Mouse (Mus musculus): ENCODE measurements around the gene Rpl18a. TPM values are rescaled to one million over a fixed set of nuclear protein-coding genes. Genes with fewer than 3 reads are reported as not detected.

Rpl18a gene
- polyA plus RNA-seq, 1 experiment from 2014 or later: 3,796 TPM

DNA sequence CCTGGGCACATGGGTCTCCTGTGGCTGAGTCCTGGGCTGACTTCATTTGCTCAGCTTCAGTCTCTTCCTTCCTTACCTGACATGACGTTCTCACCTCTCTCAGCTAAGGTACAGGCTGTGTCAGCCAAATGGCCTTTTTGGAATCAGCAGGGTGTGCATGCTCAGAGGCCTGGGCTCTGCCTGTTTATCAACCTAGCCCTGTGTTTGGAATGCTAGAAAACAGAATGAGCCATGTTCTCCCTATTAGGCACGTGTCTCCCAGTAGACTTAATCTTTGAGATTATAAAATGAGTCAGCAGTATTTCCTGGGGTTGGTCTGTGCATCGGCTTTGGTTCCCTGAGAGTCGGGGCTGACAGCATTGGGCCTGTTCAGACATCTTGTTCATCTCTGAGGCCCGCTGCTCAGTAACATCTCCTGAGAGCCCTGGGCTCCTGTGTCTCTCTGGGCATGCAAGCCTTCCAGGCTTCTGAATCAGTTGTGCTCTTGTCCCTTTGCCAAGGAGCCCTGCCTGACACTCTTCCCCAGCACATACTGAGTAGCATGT is 31.6 kb upstream of the Rpl18a start:
- 0 out of 4 replicates have a peak, but pooled peaks cover 0 to 3% of the 10 kb centered on the region in 2 experiments for H3K4me1 ChIP-seq (ENCODE audit: control insufficient read depth in 2 of 2, insufficient read depth in 2 of 2, low read length in 2 of 2)
- no peaks in the 10 kb centered on the region for H3K9me3 ChIP-seq (ENCODE audit: control insufficient read depth, low read length)
- H3K27me3 ChIP-seq (ENCODE audit: control insufficient read depth, insufficient read depth, low read length): no peaks in the 10 kb centered on the region
- no peak overlapping the region for H3K4me3 ChIP-seq (ENCODE audit: control insufficient read depth in 1 of 2, insufficient read depth in 1 of 2, low read depth in 1 of 2, low read length in 2 of 2)
- ATAC-seq (ENCODE audit: insufficient number of reproducible peaks, insufficient read depth, low FRiP score, low read depth): 0 out of 2 replicates have a peak, but pooled peaks have one; percentile 16
- H3K4me2 ChIP-seq (ENCODE audit: low read length): no peak overlapping the region
- no peaks in the 10 kb centered on the region for H3K36me3 ChIP-seq (ENCODE audit: control insufficient read depth, insufficient read depth, low read length)
- no peak overlapping the region for H3K9ac ChIP-seq (ENCODE audit: low read length)
- 54% methylated on average over 5 of the region's 5 CpGs for WGBS
- no peak overlapping the region for H3K27ac ChIP-seq (replicated peaks in 1 of 2; ENCODE audit: control insufficient read depth in 1 of 2, insufficient read depth in 1 of 2, low read depth in 2 of 2, low read length in 2 of 2)

DNA sequence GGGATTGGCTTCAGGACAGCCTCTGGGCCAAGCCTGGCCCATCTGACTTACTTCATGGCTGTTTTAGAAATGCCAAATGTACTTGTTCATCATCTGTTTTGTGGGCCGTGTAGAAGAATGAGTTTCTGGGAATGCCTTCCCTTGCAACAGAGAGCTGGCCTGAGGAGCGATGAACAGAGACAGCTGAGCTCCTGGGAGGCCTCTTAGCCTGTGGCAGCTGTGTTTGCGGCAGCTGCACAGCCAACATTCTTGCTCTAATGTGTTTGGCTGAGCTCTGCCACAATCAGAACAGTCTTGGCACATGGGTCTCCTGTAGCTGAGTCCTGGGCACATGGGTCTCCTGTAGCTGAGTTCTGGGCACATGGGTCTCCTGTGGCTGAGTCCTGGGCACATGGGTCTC is 30.9 kb upstream of the Rpl18a start:
- H3K9me3 ChIP-seq (ENCODE audit: control insufficient read depth, low read length): no peaks in the 10 kb centered on the region
- no peak for ATAC-seq (ENCODE audit: insufficient number of reproducible peaks, insufficient read depth, low FRiP score, low read depth)
- H3K27ac ChIP-seq (replicated peaks in 1 of 2; ENCODE audit: control insufficient read depth in 1 of 2, insufficient read depth in 1 of 2, low read depth in 2 of 2, low read length in 2 of 2): no peak overlapping the region
- no peak overlapping the region for H3K4me3 ChIP-seq (ENCODE audit: control insufficient read depth in 1 of 2, insufficient read depth in 1 of 2, low read depth in 1 of 2, low read length in 2 of 2)
- H3K9ac ChIP-seq (ENCODE audit: low read length): no peak overlapping the region
- no peaks in the 10 kb centered on the region for H3K27me3 ChIP-seq (ENCODE audit: control insufficient read depth, insufficient read depth, low read length)
- WGBS: 86% methylated on average over 3 of the region's 3 CpGs
- H3K36me3 ChIP-seq (ENCODE audit: control insufficient read depth, insufficient read depth, low read length): no peaks in the 10 kb centered on the region
- no peak overlapping the region for H3K4me2 ChIP-seq (ENCODE audit: low read length)
- H3K4me1 ChIP-seq (ENCODE audit: control insufficient read depth in 2 of 2, insufficient read depth in 2 of 2, low read length in 2 of 2): 0 out of 4 replicates have a peak, but pooled peaks cover 0 to 3% of the 10 kb centered on the region in 2 experiments

DNA sequence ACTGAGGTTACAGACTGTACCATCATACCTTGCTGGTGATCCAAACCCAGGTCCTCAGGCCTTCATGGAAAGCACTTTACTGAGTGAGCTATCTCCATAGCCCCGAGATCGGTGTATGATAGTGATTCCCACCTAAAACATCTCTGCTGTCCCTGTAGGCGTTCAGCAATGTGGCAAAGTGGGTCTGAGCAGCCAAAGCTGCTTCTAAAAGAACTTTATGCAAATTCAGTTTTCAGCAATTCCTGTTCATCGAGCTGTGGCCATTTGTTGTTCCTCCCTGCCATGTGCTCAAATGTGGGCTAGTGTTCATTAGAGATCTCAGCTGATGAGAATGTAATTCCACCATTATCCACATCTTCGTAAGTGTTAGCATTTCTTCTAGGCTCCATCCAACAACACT is 29.2 kb upstream of the Rpl18a start:
- ATAC-seq (ENCODE audit: insufficient number of reproducible peaks, insufficient read depth, low FRiP score, low read depth): no peak
- H3K4me2 ChIP-seq (ENCODE audit: low read length): no peak overlapping the region
- 86% methylated on average over 5 of the region's 5 CpGs for WGBS

DNA sequence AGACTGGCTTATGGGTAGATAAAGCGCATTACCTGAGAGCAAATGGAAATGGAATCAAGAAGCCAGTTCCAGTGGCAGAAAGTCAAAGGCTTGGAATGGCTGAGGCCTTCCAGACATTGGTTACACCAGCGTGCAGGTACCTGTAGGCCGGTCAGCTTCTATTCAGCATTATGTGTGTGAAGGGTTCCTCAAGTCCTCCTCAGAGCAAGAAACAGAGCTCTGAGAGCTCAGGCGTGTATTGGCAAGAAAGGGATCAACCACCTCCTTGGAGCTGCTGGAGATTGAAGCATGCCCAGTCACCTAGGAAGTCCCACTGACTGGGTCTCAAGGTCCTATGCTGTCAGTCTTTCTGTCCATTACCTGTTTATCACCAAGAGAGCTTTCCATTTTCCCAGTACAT is 28.5 kb upstream of the Rpl18a start:
- Histone ChIP-seq H3K4me1 (ENCODE audit: control insufficient read depth in 2 of 2, insufficient read depth in 2 of 2, low read length in 2 of 2) (peaks cover 0 to 3% of the 10 kb centered on the region in 2 experiments; a peak in 1 of 4 replicates), H3K36me3 (ENCODE audit: control insufficient read depth, insufficient read depth, low read length) (peaks cover 11% of the 10 kb centered on the region; the same call in 1 of the 2 replicates), H3K9me3 (ENCODE audit: control insufficient read depth, low read length) (no peaks in the 10 kb centered on the region), H3K27me3 (ENCODE audit: control insufficient read depth, insufficient read depth, low read length) (no peaks in the 10 kb centered on the region), H3K4me2 (ENCODE audit: low read length) (no peak overlapping the region), H3K27ac (replicated peaks in 1 of 2; ENCODE audit: control insufficient read depth in 1 of 2, insufficient read depth in 1 of 2, low read depth in 2 of 2, low read length in 2 of 2) (no peak overlapping the region), H3K4me3 (ENCODE audit: control insufficient read depth in 1 of 2, insufficient read depth in 1 of 2, low read depth in 1 of 2, low read length in 2 of 2) (no peak overlapping the region), H3K9ac (ENCODE audit: low read length) (no peak overlapping the region)
- WGBS: 94% methylated on average over 4 of the region's 4 CpGs
- no peak for ATAC-seq (ENCODE audit: insufficient number of reproducible peaks, insufficient read depth, low FRiP score, low read depth)

More for the DNA sequence above, 29.2 kb upstream of the Rpl18a start:
- Histone ChIP-seq H3K9me3 (ENCODE audit: control insufficient read depth, low read length) (no peaks in the 10 kb centered on the region), H3K27me3 (ENCODE audit: control insufficient read depth, insufficient read depth, low read length) (no peaks in the 10 kb centered on the region), H3K4me1 (ENCODE audit: control insufficient read depth in 2 of 2, insufficient read depth in 2 of 2, low read length in 2 of 2) (0 out of 4 replicates have a peak, but pooled peaks cover 0 to 3% of the 10 kb centered on the region in 2 experiments), H3K4me3 (ENCODE audit: control insufficient read depth in 1 of 2, insufficient read depth in 1 of 2, low read depth in 1 of 2, low read length in 2 of 2) (no peak overlapping the region), H3K36me3 (ENCODE audit: control insufficient read depth, insufficient read depth, low read length) (0 out of 2 replicates have a peak, but pooled peaks cover 4% of the 10 kb centered on the region), H3K27ac (replicated peaks in 1 of 2; ENCODE audit: control insufficient read depth in 1 of 2, insufficient read depth in 1 of 2, low read depth in 2 of 2, low read length in 2 of 2) (no peak overlapping the region), H3K9ac (ENCODE audit: low read length) (no peak overlapping the region)

DNA sequence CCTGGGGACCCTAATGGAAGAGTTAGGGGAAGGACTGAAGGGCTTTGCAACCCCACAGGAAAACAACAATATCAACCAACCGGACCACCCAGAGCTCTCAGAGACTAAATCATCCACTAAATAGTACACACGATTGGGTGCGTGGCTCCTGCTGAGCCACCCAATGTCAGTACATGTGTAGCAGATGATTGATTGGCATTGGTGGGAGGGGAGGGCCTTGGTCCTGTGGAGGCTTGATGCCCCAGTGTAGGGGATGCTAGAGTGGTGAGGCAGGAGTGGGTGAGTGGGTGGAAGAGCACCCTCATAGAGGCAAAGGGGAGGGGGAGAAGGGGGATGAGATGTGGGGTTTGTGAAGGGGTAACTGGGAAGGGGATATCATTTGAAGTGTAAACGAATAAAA is 26.9 kb upstream of the Rpl18a start:
- H3K4me3 ChIP-seq (ENCODE audit: control insufficient read depth in 1 of 2, insufficient read depth in 1 of 2, low read depth in 1 of 2, low read length in 2 of 2): no peak overlapping the region
- no peaks in the 10 kb centered on the region for H3K27me3 ChIP-seq (ENCODE audit: control insufficient read depth, insufficient read depth, low read length)
- no peak overlapping the region for H3K9ac ChIP-seq (ENCODE audit: low read length)
- ATAC-seq (ENCODE audit: insufficient number of reproducible peaks, insufficient read depth, low FRiP score, low read depth): no peak
- H3K36me3 ChIP-seq (ENCODE audit: control insufficient read depth, insufficient read depth, low read length): peaks cover 15% of the 10 kb centered on the region
- H3K27ac ChIP-seq (replicated peaks in 1 of 2; ENCODE audit: control insufficient read depth in 1 of 2, insufficient read depth in 1 of 2, low read depth in 2 of 2, low read length in 2 of 2): no peak overlapping the region
- H3K4me1 ChIP-seq (ENCODE audit: control insufficient read depth in 2 of 2, insufficient read depth in 2 of 2, low read length in 2 of 2): peaks cover 0 to 7% of the 10 kb centered on the region in 2 experiments; a peak in 1 of 4 replicates
- H3K4me2 ChIP-seq (ENCODE audit: low read length): no peak overlapping the region
- H3K9me3 ChIP-seq (ENCODE audit: control insufficient read depth, low read length): no peaks in the 10 kb centered on the region
- WGBS: 90% methylated on average over 4 of the region's 4 CpGs

DNA sequence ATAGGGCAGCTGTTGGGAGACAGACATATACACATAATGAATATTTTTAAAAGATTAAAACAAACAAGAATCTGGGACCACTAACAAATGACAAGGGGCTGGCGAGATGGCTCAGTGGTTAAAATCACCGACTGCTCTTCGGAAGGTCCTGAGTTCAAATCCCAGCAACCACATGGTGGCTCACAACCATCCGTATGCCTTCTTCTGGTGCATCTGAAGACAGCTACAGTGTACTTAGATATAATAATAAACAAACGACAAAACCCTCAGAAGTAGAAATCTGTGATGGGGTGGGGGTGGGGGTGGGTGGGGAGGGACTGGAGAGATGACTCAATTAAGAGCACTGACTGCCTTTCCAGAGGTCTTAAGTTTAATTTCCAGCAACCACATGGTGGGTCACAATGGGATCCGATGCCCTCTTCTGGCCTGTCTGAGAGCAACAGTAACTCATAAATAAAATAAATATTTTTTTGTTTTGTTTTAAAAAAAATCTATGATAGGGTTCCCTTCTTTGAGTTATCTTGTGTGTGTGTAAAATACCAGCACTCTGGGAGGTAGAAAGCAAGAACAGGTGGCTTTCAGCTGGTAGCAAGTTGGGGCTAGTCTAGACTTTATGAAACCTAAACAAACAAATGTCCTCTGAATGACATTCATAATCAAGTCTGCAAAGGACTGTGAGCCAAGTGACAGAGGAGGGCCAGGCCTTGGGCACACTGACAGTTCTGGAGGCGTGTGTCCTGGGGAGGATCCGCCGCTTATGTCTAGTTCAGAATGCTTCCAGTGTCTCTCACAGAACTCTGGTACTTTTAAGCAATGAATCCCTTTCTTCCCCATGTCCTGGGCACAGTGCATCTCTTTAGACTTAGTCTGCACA is 23.1 kb upstream of the Rpl18a start:
- Histone ChIP-seq H3K4me2 (ENCODE audit: low read length) (no peak overlapping the region), H3K4me3 (ENCODE audit: control insufficient read depth in 1 of 2, insufficient read depth in 1 of 2, low read depth in 1 of 2, low read length in 2 of 2) (no peak overlapping the region), H3K27ac (replicated peaks in 1 of 2; ENCODE audit: control insufficient read depth in 1 of 2, insufficient read depth in 1 of 2, low read depth in 2 of 2, low read length in 2 of 2) (no peak overlapping the region), H3K9ac (ENCODE audit: low read length) (no peak overlapping the region), H3K36me3 (ENCODE audit: control insufficient read depth, insufficient read depth, low read length) (peaks cover 53% of the 10 kb centered on the region), H3K4me1 (ENCODE audit: control insufficient read depth in 2 of 2, insufficient read depth in 2 of 2, low read length in 2 of 2) (peaks cover 0 to 4% of the 10 kb centered on the region in 2 experiments; a peak in 1 of 4 replicates), H3K27me3 (ENCODE audit: control insufficient read depth, insufficient read depth, low read length) (no peaks in the 10 kb centered on the region), H3K9me3 (ENCODE audit: control insufficient read depth, low read length) (no peaks in the 10 kb centered on the region)
- ATAC-seq (ENCODE audit: insufficient number of reproducible peaks, insufficient read depth, low FRiP score, low read depth): no peak
- 82% methylated on average over 9 of the region's 9 CpGs for WGBS

DNA sequence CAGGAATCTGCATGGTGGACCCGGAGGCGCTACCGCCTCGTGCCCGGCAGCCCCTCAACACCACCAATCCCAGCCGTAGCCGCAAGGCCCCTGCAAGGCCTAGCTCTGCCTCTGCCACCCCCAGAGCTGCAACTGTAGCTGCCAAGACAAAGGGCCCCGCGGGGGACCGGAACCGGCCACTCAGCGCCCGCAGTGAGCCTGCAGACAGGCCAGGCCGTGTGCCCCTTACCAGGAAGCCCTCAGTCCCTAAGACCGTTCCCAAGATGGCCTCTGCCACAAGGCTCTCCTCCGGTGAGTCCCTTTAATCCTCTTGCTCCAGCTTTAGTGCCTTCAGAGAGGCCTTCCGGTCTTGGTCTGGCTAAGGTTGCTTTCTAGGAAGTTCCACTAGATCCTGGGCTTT is 17.5 kb upstream of the Rpl18a start:
- no peak overlapping the region for H3K4me3 ChIP-seq (ENCODE audit: control insufficient read depth in 1 of 2, insufficient read depth in 1 of 2, low read depth in 1 of 2, low read length in 2 of 2)
- ATAC-seq (ENCODE audit: insufficient number of reproducible peaks, insufficient read depth, low FRiP score, low read depth): no peak
- H3K36me3 ChIP-seq (ENCODE audit: control insufficient read depth, insufficient read depth, low read length): peaks cover 88% of the 10 kb centered on the region
- H3K27ac ChIP-seq (replicated peaks in 1 of 2; ENCODE audit: control insufficient read depth in 1 of 2, insufficient read depth in 1 of 2, low read depth in 2 of 2, low read length in 2 of 2): no peak overlapping the region
- H3K4me2 ChIP-seq (ENCODE audit: low read length): no peak overlapping the region
- H3K9me3 ChIP-seq (ENCODE audit: control insufficient read depth, low read length): no peaks in the 10 kb centered on the region
- H3K27me3 ChIP-seq (ENCODE audit: control insufficient read depth, insufficient read depth, low read length): no peaks in the 10 kb centered on the region
- H3K9ac ChIP-seq (ENCODE audit: low read length): no peak overlapping the region
- WGBS: 93% methylated on average over 17 of the region's 17 CpGs
- H3K4me1 ChIP-seq (ENCODE audit: control insufficient read depth in 2 of 2, insufficient read depth in 2 of 2, low read length in 2 of 2): no peaks in the 10 kb centered on the region

Measured in heart, embryonic 14.5 days (tissue).